Mouse (Mus musculus) liver, embryonic 14.5 days (tissue): ENCODE measurements around the gene Usp39.

ENCODE experiments used
- CTCF ChIP-seq: IDR thresholded peaks from 2 replicates; pipeline ENCODE4 v1.5.1; 2016; ENCODE audit warnings: antibody characterized with exemption, low read depth, control low read depth
- EP300 ChIP-seq: IDR thresholded peaks from 2 replicates; pipeline ENCODE4 v1.6.1; 2016; ENCODE audit warnings: antibody characterized with exemption, low read depth

GRCm38 (mm10) chr6:72330133-72330532 lies 14.9 kb downstream of the Usp39 start:
- TF ChIP-seq EP300 (no peak), CTCF (no peak)
